Mouse (Mus musculus): ENCODE measurements around the gene 1700010B08Rik.

The 1700010B08Rik gene

DNA sequence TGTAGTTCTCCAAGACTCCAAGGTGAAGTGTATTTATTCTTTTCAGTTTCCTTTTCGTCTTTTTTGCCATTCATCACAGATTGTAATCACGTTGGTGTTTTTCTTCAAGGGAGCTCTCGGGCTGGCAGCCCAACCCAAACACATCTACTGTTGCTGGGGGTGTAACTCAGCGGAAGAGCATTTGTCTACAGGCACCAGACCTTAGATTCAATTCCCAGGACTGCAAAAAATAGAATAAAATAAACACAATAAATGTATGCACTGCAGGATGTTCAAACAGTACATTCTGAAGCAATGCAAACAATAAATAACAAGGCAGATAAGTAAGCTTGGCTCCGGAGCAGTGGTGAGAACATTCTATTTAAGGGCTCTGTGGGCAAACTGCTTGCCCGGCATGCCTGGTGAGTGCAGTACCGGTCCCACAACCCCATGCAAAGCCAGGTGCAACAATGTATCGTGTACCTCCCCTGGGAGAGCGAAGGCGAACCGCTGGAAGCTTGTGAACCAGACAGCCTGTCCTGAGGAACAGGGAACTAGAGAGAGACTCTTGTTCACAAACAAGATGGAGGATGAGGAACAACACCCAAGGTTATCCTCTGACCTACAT lies 3.1 kb downstream of the 1700010B08Rik start:
- DNase-seq: no peak

DNA sequence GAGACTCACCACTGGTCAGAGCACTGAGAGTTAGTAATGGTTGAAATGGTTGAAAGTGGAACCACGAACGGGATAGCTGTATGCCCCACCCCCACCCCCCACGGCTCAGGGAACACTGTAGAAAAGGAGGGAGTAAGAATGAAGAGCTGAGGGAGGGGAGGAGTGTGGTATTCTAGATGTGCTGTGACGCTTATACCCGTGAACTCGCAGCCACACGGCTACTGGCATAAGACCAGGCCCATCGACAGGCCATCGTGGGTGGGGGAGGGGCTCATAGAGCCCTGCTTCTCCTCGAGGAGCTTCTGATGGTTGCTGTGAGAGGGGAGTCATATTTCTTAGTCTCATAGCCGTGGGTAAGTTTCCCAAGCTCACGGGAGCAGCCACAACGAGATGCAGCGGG lies 5.2 kb downstream of the 1700010B08Rik start:
- DNase-seq: no peak

DNA sequence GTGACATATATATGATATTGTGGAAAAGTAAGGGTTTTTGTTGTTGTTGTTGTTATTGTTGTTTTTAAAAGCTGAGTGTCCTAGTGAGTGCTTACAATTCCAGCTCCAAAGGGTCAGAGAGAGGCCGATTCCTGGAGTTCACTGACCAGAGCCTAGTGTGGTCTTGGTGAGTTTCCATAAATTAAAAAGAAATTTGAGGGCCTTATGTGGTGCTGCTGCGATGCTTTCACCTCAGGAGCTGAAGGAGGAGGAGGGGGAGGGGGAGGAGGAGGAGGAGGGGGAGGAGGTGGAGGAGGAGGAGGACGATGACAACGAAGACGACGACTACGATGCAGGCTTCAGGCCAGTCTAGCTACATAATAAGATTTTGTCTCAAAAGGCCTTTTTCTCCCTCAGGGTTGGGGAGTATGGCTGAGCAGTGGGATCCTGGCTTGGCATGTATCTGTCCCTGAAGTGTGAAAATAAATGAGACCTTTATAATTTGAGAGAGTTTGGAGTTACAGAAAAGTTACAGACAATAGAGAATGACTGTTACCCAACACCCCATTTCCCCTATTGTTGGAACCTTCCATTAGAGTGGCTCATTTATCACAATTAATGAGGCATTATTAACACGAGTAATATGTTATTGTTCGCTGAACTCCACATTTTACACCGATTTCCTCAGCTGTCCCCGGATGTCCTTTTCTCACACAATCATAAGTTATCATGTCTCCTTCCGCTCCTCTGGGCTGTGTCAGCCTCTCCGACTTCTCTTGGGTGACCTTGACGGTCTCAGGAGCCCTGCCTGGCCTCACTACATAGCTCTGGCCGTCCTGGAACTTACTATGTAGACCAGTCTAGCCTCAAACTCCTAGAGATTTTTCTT lies 6.0 kb downstream of the 1700010B08Rik start:
- no peak for DNase-seq

DNA sequence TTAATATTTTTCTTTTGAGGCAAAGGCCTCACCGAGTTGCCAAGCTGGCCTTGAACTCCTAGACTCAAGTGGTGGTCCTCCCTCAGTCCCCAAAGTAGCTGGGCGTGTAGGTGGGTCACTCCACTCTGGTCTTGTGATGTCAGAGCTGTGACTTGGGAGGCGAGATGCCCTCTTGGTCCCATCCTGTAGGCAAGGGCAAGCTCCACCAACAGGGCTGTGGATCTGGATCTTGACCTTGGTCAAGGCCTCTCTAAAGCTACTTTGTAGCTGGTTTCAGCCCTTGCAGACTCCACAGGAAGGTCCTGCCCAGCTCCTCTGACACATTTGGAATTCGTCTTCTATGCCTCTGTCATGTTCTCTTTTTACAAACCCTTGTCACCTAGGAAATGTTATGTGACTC lies 6.6 kb downstream of the 1700010B08Rik start:
- no peak for DNase-seq

DNA sequence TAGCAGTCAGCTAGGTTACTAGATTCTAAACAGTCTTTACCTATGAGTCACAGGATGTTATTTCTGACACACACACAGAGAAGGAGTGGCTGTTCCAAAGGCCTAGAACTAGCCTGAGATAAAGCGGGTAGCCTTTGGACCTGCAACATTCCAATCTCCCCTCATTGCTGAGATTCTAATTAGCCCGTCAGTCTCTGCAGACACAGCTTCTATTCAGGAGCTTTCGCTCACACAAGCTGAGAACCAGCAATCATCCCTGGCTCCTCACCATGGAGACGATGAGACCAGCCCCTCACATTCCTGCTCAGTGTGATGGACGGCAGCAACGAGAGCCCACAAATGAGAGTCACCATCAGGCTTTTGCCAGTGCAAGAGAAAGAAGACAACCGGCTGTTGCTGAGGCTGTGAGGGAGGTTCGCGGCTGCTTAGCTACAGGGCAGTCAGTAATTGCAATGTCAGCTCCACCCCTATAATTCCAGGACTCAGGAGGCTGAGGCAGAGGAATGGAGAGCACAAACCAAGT lies 11.3 kb downstream of the 1700010B08Rik start:
- no peak for DNase-seq

DNA sequence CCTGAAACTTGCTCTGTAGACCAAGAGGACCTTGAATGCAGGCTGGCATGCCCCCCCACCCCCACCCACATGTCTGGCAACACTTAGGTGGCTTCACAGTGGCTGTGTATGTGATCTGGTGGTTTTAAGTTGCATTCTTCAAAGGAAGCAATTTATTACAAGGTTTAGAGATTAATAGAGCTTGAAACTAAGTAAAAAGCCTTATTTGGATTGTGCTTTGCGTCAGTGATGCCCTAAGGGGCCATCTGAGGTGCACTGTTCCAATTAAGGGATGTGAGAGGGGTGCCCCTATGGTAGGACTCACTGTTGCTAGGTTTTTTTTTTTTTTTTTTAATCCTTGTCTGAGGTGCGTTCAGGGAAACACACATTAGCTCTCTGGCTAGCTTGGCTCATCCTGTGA lies 15.2 kb downstream of the 1700010B08Rik start:
- no peak for DNase-seq

DNA sequence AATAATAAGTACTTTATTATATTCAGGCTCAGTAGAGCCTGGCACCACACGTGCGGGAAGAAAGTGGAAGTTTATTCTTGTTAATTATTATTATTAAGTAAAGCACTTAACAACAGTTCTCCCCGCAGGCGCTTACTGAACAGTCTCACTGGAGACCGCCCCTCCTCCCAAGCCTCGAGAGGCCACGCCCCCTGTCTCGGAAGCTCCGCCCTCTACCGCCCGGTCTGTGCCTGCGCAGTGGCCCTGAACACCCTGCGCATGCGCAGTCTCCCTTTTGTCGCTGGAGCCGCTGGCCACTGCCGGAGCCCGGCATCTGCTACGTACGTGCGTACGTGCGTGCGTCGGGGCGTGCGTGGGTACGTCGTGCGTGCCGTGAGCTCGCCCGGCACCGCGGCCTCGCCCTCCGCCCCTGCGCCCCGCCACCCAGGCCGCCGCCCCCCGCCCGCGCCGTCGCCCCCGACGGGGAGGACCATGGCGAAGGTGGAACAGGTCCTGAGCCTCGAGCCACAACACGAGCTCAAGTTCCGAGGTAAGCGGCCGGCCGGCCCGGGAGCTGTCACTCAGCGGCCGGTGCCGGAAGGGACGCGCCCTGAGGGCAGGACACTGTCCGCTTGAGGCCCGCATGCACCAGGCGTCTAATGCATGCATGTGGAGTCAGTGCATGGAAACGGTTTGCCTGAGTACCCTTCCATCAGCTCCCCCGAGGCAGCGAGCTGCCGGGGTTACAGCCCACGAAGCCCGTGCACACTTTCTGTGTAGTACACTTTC lies 18.2 kb downstream of the 1700010B08Rik start, which contains the start of gene Vapb:
Vapb (plus strand) TSS at position 290 of the 768 bp plus-strand sequence.
- peak; percentile 100 for DNase-seq

DNA sequence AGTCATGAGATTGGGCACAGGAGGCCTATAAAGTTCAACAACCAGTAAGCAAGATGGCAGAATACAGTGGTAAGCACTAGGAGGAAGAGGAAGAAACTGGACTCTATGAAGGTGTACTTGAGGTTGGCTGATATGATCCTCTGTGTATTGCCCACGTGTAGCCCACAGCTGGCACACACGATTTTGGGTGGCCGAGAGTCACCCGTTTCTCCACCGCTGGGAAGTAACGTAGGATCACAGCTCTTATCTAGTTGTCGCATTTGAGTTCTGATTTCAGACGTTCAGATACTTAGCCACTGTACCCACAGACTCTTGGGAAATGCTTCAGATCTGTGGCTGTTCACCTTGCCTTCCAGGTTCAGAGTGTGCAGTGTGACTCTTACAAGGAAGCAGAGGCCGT lies 19.0 kb downstream of the 1700010B08Rik start:
- no peak for DNase-seq

DNA sequence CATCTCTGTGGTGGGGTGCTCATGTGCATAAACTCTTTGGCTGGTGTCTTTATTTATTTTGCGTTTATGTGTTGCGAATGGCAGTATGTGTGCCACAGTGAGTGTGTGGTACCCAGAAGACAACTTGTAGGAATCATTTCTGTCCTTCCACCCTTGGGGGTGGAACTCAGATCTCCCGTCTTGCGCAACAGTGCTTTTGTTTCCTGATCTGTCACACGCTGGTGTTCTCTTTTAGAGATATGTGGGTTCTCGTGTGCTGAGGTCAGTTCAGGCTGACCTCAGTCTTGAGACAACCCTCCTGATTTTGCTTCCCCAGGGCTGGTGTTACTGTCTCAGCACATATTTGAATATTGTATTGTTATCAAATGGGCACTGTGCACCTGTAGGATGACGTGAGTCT lies 19.9 kb downstream of the 1700010B08Rik start:
- DNase-seq: no peak

DNA sequence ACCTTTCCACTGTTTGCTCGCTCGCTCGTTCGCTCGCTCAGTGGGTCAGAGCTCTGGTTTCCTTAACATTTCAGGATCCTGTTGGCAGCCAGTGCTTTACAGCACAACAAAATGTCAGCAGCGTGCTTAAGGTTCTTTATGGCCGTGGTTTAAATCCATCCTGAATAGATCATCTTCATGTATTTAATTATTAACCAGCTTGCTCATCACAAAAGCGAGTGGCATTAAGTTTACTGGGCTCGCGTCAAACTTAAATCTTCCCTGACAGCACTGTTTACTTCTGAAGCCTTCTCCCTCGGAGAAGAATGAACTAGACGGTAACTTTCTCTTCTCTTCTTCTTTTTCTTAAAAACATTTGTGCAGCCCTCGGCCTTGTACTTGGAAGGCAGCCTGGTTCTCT lies 22.9 kb downstream of the 1700010B08Rik start:
- no peak for DNase-seq

DNA sequence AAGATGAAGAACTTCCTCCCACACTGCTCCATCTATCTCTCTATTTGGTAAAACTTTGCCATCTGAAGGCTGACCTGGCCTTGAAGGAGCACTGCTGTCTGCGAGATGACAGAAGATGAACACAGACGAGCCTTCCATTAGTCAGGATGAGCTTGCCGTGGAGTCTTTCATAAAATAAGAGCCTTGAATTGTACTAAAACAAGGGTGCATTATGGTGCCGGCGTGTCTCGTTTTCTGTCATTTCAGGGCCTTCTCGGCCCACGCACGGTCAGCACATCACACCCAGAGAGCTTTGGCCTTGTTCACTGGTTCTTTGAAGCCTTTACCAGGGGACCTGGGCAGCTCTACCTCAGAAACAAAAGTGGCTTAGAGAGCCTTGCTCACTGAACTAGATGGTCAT lies 23.5 kb downstream of the 1700010B08Rik start:
- DNase-seq: no peak

DNA sequence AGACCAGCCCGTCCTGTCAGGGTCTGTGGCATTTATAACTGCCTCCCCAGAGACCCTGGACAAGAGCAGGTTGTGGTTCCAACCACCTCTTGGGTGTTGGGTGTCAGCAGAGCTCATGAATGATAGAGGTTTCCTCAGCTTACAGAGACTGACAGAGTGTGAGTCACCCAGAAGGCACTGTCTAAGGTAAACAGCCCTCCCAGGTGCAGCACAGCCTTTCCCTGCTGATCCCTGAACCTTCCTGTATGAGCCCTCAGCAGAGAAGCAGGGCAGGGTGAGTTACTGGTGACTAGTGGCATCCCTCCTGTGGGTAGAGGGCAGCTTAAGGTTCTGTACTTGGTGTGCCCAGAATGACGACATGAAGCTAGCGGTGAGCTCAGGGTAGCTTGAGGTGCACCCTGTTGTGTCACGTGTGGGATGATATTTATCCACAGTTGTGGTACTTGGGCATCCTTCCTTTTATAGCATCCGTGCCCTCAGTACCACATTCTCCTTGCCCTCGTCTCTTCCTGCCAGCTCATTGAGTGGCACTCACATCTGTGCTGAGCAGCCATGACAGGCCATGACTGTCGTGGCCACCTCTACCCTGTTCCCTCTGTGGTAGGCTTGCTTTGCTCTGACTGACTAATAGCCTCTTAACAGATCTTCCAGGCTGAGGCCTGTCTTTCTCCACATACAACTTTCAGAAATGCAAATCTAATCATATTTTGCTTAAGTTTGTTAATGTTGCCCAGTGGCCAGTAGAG lies 25.0 kb downstream of the 1700010B08Rik start:
- DNase-seq: no peak

DNA sequence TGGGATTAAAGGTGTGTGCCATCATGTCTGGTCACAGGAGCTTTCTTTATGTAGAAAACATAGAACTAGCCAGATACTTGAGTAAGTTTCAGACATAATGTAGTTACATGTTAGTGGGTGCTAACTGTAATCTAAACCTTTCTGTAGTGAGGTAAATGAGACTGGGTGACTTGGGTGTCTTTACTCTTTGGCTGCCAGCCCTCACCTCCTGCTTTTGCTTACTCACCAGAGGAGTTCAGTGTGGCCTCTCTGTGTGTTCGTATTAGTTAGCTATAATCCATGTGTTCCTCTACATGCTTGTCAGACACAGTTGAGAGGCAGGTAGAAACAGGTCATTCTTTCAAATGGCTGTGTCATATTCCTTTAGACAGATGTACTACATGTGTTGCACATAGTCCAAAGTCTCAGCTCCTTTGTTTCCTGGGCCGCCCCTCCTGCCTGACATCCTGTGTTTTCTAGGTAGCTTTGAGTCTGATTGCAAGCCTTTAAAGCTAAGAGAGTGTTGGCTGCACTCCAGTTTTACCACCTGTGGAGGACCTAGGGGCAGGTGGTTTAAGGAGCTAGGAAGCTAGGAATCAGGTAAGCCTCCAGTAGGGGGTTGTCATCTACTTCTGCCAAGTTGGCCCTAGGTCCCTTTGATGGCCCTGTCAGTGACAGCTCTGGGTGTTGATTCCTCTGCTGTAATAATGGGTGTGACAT lies 29.9 kb downstream of the 1700010B08Rik start:
- DNase-seq: no peak

DNA sequence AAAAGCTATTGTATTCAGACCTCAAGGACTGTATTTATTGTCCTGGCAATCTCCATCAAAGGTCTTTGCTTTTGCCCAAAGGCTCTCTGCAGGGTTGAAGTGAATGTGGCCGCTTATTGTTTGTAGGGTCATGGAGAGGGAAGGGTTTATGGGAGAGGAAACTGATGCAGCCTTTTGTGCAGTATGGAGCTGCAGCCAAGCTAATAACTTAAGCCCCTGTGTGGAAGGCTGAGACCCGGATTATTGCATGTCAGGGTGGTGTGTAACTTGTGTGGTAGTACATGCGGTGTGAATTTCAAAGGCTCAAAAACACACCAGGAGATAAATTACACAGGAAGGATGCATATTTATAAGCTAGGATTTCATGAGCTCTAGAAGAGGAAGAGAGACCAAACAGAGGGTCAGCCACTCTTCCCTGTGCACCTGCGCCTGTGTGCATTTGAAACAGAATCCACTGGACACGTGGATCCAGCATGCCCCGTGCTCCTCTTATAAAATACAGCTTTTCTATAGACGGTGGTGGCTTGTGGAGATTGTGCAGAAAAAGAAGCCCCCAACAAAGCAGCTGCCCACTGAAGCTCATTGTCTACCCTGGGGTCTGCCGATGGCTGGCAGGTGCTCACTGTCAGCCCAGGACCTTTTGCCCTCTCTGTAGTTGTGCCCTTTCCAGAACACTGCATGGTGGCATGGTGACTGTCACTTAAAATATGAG lies 36.4 kb downstream of the 1700010B08Rik start:
- no peak for DNase-seq

DNA sequence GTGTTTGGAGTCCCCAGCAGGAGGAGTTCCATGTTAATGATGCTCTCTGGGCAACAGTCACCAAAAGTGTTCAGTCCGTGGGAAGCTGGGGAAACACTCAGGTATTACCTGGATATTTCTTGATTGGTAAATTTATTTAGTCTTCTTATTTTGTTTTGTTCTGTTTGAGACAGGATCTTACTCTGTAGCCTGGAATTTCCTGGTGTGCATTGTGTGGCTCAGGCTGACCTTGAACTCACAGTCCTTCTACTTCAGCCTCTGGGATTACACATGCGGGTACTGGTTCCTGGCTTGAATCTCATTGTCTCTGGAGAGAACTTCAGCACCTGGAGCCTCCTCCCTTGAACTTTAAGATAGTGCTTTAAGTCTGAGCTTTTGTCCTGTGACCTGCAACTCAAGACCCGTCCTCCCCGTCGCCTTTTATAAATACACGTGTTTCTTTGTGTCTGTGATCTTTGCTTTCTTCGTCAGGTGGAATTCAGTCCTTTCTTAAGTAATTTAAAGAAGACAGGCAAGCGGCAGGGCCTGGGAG lies 38.5 kb downstream of the 1700010B08Rik start:
- no peak for DNase-seq

DNA sequence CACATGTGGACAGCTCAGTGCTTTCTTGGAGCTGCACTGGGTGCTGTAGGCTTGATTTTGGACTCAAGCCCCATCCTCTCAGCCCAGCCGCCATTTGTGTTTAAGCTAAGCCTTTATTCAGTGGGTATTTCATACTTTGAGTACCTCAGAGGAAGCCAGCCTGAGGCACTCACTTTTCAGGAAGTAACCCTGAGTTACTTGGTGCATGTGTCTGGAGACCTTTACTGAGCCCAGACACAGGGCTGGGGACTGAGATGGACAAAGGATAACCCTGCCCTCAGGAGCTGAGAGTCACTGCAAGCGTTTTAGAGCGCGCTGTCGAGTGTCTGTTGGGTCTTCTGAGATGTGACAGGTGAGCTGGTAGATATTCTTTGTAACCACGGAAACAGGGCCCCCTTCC lies 41.4 kb downstream of the 1700010B08Rik start:
- DNase-seq: no peak

DNA sequence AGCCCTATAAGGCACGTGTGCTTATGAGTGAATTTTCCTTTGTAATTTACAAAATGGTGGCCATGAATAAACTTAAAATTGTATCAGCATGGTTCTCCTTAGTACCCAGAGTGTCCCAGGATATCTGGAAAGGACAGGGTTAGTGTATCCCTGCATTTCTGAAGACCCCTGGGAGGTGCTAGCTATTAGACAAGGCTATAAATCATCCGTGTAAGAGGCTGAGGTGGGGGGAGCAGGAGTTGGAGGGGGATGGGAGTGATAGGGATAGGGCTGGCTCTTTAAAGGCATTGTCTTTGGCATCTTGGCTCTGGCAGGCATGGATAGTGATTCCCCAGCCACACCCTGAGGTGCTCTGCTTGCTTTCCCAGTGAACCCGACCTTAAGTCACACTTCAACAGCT lies 45.4 kb downstream of the 1700010B08Rik start:
- DNase-seq: no peak

DNA sequence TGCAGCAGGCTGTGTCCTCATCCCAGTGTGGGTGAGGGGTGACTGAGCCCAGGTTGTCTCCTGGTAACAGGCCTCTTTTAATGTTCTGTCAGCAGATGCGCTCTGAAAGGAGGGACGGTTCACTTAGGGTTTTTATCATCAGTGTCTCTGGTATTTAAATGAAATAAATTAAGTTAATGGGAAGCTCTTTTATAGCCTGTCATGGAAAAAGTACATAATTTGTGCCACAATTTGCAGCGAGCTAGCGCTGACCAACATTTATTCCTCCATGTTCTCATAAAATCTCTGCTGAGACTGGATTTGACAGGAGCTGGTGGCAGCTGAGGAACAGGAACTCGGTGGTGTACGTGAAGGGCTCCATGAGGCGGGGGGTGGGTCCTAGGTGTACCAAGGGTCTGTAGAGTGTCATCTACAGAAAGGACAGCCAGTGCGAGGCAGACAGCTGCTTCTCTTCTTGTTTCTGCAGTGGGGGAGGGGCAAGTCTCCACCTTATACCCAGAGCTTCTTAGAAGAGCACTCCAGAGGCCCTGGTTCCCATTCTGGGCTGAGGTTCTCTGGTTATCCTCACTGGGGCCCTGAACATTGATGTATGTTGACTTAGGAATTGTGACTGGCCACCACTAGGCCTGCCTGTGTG lies 48.9 kb downstream of the 1700010B08Rik start:
- DNase-seq: no peak

DNA sequence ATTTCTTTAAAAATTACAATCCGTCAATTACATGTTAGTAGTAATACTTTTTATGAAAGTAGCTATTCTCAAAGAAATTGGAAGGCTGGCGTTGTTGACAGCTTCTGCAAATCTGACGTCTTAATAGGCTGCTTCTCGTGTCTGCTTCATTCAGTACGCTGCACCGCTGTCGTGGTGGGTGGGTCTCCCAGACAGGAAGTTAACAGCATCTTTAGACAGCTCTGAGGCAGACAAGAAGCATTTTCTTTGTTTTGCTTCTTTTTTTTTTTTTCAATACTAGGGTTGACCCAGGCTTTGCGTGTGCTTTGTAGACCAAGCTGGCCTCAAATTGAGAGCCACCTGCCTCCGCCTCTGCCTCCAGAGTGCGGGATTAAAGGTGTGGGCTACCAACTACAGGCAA lies 50.0 kb downstream of the 1700010B08Rik start:
- peak; percentile 43 for DNase-seq

DNA sequence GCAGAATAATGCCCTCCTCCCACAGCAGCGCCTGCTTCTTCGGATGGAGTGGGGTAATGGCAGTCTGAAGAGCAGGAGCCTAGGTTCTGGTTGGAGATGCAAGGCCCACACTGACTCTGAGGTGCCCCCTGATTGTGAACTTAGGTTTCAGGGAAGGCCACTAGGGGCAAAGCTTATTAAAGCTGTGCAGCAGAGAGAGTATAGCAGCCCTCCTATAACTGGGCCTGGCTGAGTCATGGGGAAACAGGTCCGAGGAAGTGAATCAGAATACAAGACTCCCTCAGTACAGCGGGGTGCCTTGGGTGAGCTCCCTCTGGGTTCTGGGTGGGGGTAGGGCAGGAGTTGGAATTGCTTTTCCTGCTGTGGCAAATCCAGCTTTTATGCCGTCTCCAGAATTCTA lies 51.4 kb downstream of the 1700010B08Rik start:
- DNase-seq: no peak
